Mouse (Mus musculus): ENCODE measurements around the gene Ddx1. TPM values are rescaled to one million over a fixed set of nuclear protein-coding genes. Genes with fewer than 3 reads are reported as not detected.

Gene Ddx1
- polyA plus RNA-seq, 1 experiment, result 7.8 TPM

- TF ChIP-seq POLR2A (IDR thresholded peaks at IDR 0.05; ENCODE audit: borderline replicate concordance, extremely low read depth, low read depth, low read length) (no peak), CTCF (IDR thresholded peaks at IDR 0.05; ENCODE audit: insufficient read depth, low read length) (no peak)
- DNase-seq, result no peak
- H3K4me1 ChIP-seq (ENCODE audit: control insufficient read depth, insufficient read depth, low read length), result no peaks in the 10 kb centered on the region
- 78% methylated on average over 6 of the region's 6 CpGs for WGBS
- no peak overlapping the region for H3K4me3 ChIP-seq (replicated peaks; ENCODE audit: extremely low read depth, low read depth, low read length)
Observed at GRCm38 (mm10) chr12:13174022-13174421, 75.0 kb downstream of the Ddx1 start.

DNA sequence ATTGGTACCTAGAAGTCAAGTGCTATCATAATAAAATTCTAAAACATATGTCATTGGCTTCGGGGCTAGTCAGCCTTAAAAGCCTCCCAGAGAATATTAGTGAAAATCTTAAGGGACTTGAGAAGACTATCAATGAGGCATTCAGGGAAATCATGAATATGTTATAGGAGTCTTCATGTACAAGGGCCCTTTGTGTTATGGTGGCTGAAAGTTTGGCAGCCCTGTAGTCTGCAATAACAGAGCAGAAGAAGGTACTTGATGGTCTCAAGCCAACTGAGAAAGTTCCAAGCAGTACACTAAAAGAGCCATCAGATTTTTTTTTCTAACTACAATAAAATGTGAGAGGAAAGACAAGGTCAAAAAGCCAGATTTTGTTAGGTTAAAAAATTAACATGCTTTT, 80.9 kb downstream of the Ddx1 start:
- no peak for TF ChIP-seq POLR2A (IDR thresholded peaks at IDR 0.05; ENCODE audit: borderline replicate concordance, extremely low read depth, low read depth, low read length)
- no peak for TF ChIP-seq CTCF (IDR thresholded peaks at IDR 0.05; ENCODE audit: insufficient read depth, low read length)
- no peak for DNase-seq
- Histone ChIP-seq H3K4me1 (ENCODE audit: control insufficient read depth, insufficient read depth, low read length) (no peaks in the 10 kb centered on the region), H3K4me3 (replicated peaks; ENCODE audit: extremely low read depth, low read depth, low read length) (no peak overlapping the region)
- WGBS, result 87% methylated on average over 1 of the region's 1 CpGs

GRCm38 (mm10) chr12:13167116-13167515, 81.9 kb downstream of the Ddx1 start:
- TF ChIP-seq POLR2A (IDR thresholded peaks at IDR 0.05; ENCODE audit: borderline replicate concordance, extremely low read depth, low read depth, low read length) (no peak), CTCF (IDR thresholded peaks at IDR 0.05; ENCODE audit: insufficient read depth, low read length) (no peak)
- 85% methylated on average over 5 of the region's 5 CpGs for WGBS
- Histone ChIP-seq H3K4me3 (replicated peaks; ENCODE audit: extremely low read depth, low read depth, low read length) (no peak overlapping the region), H3K4me1 (ENCODE audit: control insufficient read depth, insufficient read depth, low read length) (no peaks in the 10 kb centered on the region)
- DNase-seq, result no peak

Other genes with a start within 250 kb of the Ddx1 start
- 13.5 and 16.4 TPM in 2 replicates for gene Nbas, start 19.9 kb upstream of the Ddx1 start, polyA plus RNA-seq (2012; rRNA removed)

All from lung, adult 2 months (tissue).